Mouse (Mus musculus): ENCODE measurements around the gene Tmtc4. TPM values are rescaled to one million over a fixed set of nuclear protein-coding genes. Genes with fewer than 3 reads are reported as not detected.

Gene Tmtc4
- total RNA-seq, 2 experiments from 2014 or later: 18.3 to 26.8 TPM

- no peak for DNase-seq (ENCODE audit: low spot score in 2 of 2)
Observed at GRCm38 (mm10) chr14:122875056-122875455, 108.8 kb downstream of the Tmtc4 start.

GRCm38 (mm10) chr14:122872612-122873011 lies 111.2 kb downstream of the Tmtc4 start:
- no peak for DNase-seq (ENCODE audit: low spot score in 2 of 2)

- DNase-seq (ENCODE audit: low spot score in 2 of 2): no peak
Observed at GRCm38 (mm10) chr14:122871841-122872580, 111.8 kb downstream of the Tmtc4 start.

GRCm38 (mm10) chr14:122869831-122870230 lies 114.0 kb downstream of the Tmtc4 start:
- DNase-seq (ENCODE audit: low spot score in 2 of 2): no peak

Other genes with a start within 250 kb of the Tmtc4 start
- 10 to 100 TPM; 39.1 to 40.5 TPM for gene Ggact, start 70.3 kb downstream of the Tmtc4 start, total RNA-seq (2021)